In the genomic region with DNA sequence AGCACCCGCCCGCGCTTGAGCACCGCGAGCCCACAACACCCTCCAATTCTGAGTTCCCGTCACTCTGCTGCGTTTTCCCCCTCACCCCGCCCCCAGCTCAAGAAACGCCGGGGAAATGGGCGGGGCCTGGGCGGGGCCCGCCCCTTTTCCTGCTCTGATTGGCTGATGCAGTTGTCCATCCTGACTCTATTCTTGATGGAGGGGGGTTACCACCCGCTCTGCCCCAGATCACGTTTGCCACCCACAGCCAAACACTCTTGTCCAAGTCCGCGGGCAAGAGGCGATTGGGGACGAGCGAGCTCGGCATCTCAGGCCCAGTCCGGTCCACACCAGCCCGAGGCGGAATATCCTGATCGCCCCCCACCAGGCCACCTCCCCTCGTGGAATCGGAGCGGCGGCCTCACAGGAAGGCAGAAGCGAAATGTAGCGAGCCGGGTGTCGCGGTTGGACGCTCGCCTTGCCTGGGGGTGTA, we compare ENCODE assay signal across 8 mouse cellular contexts. TPM values are rescaled to one million over a fixed set of nuclear protein-coding genes. Genes with fewer than 3 reads are reported as not detected.
DNase-seq lines count a peak whose midpoint lies in the region; ATAC-seq lines count a peak whose summit lies in the region.

No protein-coding gene starts in this region.

- H3K4me3 ChIP-seq in hindbrain, embryonic 11.5 days (ENCODE audit: low read depth, low read length) = peak overlapping the region; percentile 49

- H3K36me3 ChIP-seq in hindbrain, embryonic 11.5 days (ENCODE audit: control insufficient read depth, insufficient read depth, low read length) = no peaks in the 10 kb centered on the region

- H3K4me1 ChIP-seq in hindbrain, embryonic 11.5 days (replicated peaks; ENCODE audit: control insufficient read depth, insufficient read depth, low read length) = 0 out of 2 replicates have a peak, but pooled peaks cover 3% of the 10 kb centered on the region

- no peaks in the 10 kb centered on the region for H3K27me3 ChIP-seq in hindbrain, embryonic 11.5 days (ENCODE audit: control insufficient read depth, insufficient read depth, low read length)

- DNase-seq in Muller cell, postnatal 12 days (ENCODE audit: inconsistent ontology term) = peak; percentile 99
- DNase-seq in cerebellum, adult 9-11 months = peak; percentile 97
- DNase-seq in frontal cortex, adult 2 months (ENCODE audit: extremely low spot score in 1 of 2, low spot score in 1 of 2) = peak; percentile 87 to 94
- DNase-seq in hindbrain, embryonic 11.5 days (ENCODE audit: low spot score) = peak; percentile 99
- peak; percentile 93 to 95 for DNase-seq in layer of hippocampus, postnatal 10 days (ENCODE audit: low spot score in 2 of 2)
- DNase-seq in lung, postnatal 10 days = peak; percentile 95
- DNase-seq in ovary, postnatal 36 days (ENCODE audit: low spot score) = peak; percentile 94
- DNase-seq in thymus, postnatal 25 days = peak; percentile 96

- H3K9ac ChIP-seq in hindbrain, embryonic 11.5 days (ENCODE audit: low read depth, low read length) = peak overlapping the region; percentile 72

- H3K27ac ChIP-seq in hindbrain, embryonic 11.5 days (ENCODE audit: low read depth, low read length) = peak overlapping the region; percentile 44; the same call in 1 of the 2 replicates

- no peaks in the 10 kb centered on the region for H3K9me3 ChIP-seq in hindbrain, embryonic 11.5 days (ENCODE audit: control insufficient read depth, low read length)

- H3K4me2 ChIP-seq in hindbrain, embryonic 11.5 days (replicated peaks; ENCODE audit: low read depth, low read length) = peak overlapping the region; percentile 75

- WGBS in hindbrain, embryonic 11.5 days = under 1% methylated on average over 33 of the region's 36 CpGs

- peak; percentile 96 for ATAC-seq in hindbrain, embryonic 11.5 days (ENCODE audit: low FRiP score)

RNA-seq across cellular contexts. Expression of gene Slc41a1, which starts 0.5 kb away (rescaled TPM):
- 37.3 and 39.2 TPM in 2 replicates for polyA plus RNA-seq in frontal cortex, adult 2 months (2012; rRNA removed)
- 8.0 and 8.2 TPM in 2 replicates for polyA plus RNA-seq in hindbrain, embryonic 11.5 days (2014; fragmentation: Nextera tagmentation; extraction: Ambion mirVana)
- total RNA-seq in layer of hippocampus, postnatal 10 days (2021) = 10 to 100 TPM; 53.0 to 59.9 TPM

RNA-seq across cellular contexts. Expression of gene Pm20d1, which starts 30.6 kb away (rescaled TPM):
- 2.3 and 2.5 TPM in 2 replicates for polyA plus RNA-seq in frontal cortex, adult 2 months (2012; rRNA removed)
- polyA plus RNA-seq in hindbrain, embryonic 11.5 days (2014; fragmentation: Nextera tagmentation; extraction: Ambion mirVana) = 0.43 and 1.5 TPM in 2 replicates
- 1 to 10 TPM in 1 of 2 experiments, under 1 TPM in 1; 0.75 to 1.8 TPM for total RNA-seq in layer of hippocampus, postnatal 10 days (2021)

RNA-seq across cellular contexts. Expression of gene Rab29, which starts 39.2 kb away (rescaled TPM):
- 10.2 and 10.6 TPM in 2 replicates for polyA plus RNA-seq in frontal cortex, adult 2 months (2012; rRNA removed)
- polyA plus RNA-seq in hindbrain, embryonic 11.5 days (2014; fragmentation: Nextera tagmentation; extraction: Ambion mirVana) = 13.2 and 14.5 TPM in 2 replicates
- 1 to 10 TPM; 6.8 to 8.2 TPM for total RNA-seq in layer of hippocampus, postnatal 10 days (2021)

Comparison
In these comparisons a context has a peak if more than half of its experiments do, and no peak if none do; other contexts are left out.
1. Peak in every context shown above with its lines: DNase-seq, ATAC-seq, H3K4me3 ChIP-seq and H3K27ac ChIP-seq.